Mouse (Mus musculus) midbrain, embryonic 10.5 days (tissue): ENCODE results near the gene Kdm4b. TPM values are rescaled to one million over a fixed set of nuclear protein-coding genes. Genes with fewer than 3 reads are reported as not detected.

Experiments used
- DNase-seq: peaks from one replicate; pipeline ENCODE4 v3.0.0-alpha.2; 2017; ENCODE audit warnings: low spot score
- H3K27ac ChIP-seq: fragments of 300-500 bp; sonication (generic); replicated peaks from 2 replicates; pipeline ENCODE4 v1.5.1; 2016; ENCODE audit warnings: mild to moderate bottlenecking
- H3K27me3 ChIP-seq: fragments of 300-500 bp; sonication (generic); 2 replicates; pipeline ENCODE4 v1.6.1; 2016; ENCODE audit warnings: low read depth, mild to moderate bottlenecking; ENCODE audit not compliant: poor library complexity, severe bottlenecking
- H3K36me3 ChIP-seq: fragments of 300-500 bp; sonication (generic); 2 replicates; pipeline ENCODE4 v1.6.1; 2016; ENCODE audit warnings: mild to moderate bottlenecking, moderate library complexity
- H3K4me1 ChIP-seq: fragments of 300-500 bp; sonication (generic); 2 replicates; pipeline ENCODE4 v1.6.1; 2016
- H3K4me3 ChIP-seq: fragments of 300-500 bp; sonication (generic); 2 replicates; pipeline ENCODE4 v1.5.1; 2016; ENCODE audit warnings: mild to moderate bottlenecking, moderate library complexity
- H3K9me3 ChIP-seq: fragments of 300-500 bp; sonication (generic); replicated peaks from 2 replicates; pipeline ENCODE4 v1.6.1; 2016; ENCODE audit warnings: mild to moderate bottlenecking
- WGBS: fragments of 180-500 bp; shearing (Covaris S2); methylation state at CpG from one replicate; pipeline ENCODE4 v1.1.7; 2016; 5-methylcytosine and 5-hydroxymethylcytosine counted together
- polyA plus RNA-seq: library from polyadenylated mRNA; unstranded; fragments of >200 nt; fragmentation: Nextera tagmentation; extraction: Ambion mirVana; gene quantifications from 2 replicates; pipeline ENCODE4 v1.2.1, GENCODE M21; 2016

The Kdm4b gene
- polyA plus RNA-seq, 1 experiment from 2014 or later = 45.2 TPM

GRCm38 (mm10) chr17:56289371-56290331, 36.2 kb upstream of the Kdm4b start:
- Histone ChIP-seq H3K4me3 (peak overlapping the region; percentile 63), H3K9me3 (no peaks in the 10 kb centered on the region), H3K27ac (peak overlapping the region; percentile 94), H3K36me3 (peaks cover 26% of the 10 kb centered on the region), H3K4me1 (peaks cover 53% of the 10 kb centered on the region), H3K27me3 (no peaks in the 10 kb centered on the region)
- peak; percentile 81 for DNase-seq
- under 1% methylated on average over 23 of the region's 23 CpGs for WGBS

- Histone ChIP-seq H3K4me3 (peak overlapping the region; percentile 63), H3K36me3 (peaks cover 17% of the 10 kb centered on the region), H3K4me1 (peaks cover 53% of the 10 kb centered on the region), H3K9me3 (no peaks in the 10 kb centered on the region), H3K27me3 (no peaks in the 10 kb centered on the region), H3K27ac (peak overlapping the region; percentile 94)
- peak; percentile 92 for DNase-seq
- WGBS = 2% methylated on average over 17 of the region's 17 CpGs
Measured at GRCm38 (mm10) chr17:56290388-56291170, 35.3 kb upstream of the Kdm4b start.

- Histone ChIP-seq H3K36me3 (peaks cover 11% of the 10 kb centered on the region), H3K4me3 (peak overlapping the region; percentile 63), H3K27ac (peak overlapping the region; percentile 94), H3K9me3 (no peaks in the 10 kb centered on the region), H3K27me3 (no peaks in the 10 kb centered on the region), H3K4me1 (peaks cover 53% of the 10 kb centered on the region)
- DNase-seq = peak; percentile 92
- WGBS = 1% methylated on average over 16 of the region's 16 CpGs
Measured at GRCm38 (mm10) chr17:56291171-56291511, 34.7 kb upstream of the Kdm4b start.

GRCm38 (mm10) chr17:56291826-56292475, 33.9 kb upstream of the Kdm4b start:
- peak overlapping the region; percentile 63; the same call in 1 of the 2 replicates for H3K4me3 ChIP-seq
- peaks cover 3% of the 10 kb centered on the region for H3K36me3 ChIP-seq
- no peaks in the 10 kb centered on the region for H3K9me3 ChIP-seq
- WGBS = 55% methylated on average over 7 of the region's 7 CpGs
- no peak for DNase-seq
- H3K27ac ChIP-seq = peak overlapping the region; percentile 94
- no peaks in the 10 kb centered on the region for H3K27me3 ChIP-seq
- peaks cover 53% of the 10 kb centered on the region for H3K4me1 ChIP-seq

GRCm38 (mm10) chr17:56292531-56293222, 33.2 kb upstream of the Kdm4b start, which contains the start of gene Plin3:
TSS of gene Plin3 (minus strand) at chr17:56292873.
- 88% methylated on average over 4 of the region's 4 CpGs for WGBS
- H3K4me1 ChIP-seq = peaks cover 51% of the 10 kb centered on the region
- no peaks in the 10 kb centered on the region for H3K36me3 ChIP-seq
- H3K27ac ChIP-seq = peak within 1 kb of the TSS; percentile 94
- no peak for DNase-seq
- 0 out of 2 replicates have a peak within 1 kb of the TSS, but pooled peaks have one; percentile 63 for H3K4me3 ChIP-seq
- no peaks in the 10 kb centered on the region for H3K27me3 ChIP-seq
- H3K9me3 ChIP-seq = no peaks in the 10 kb centered on the region

GRCm38 (mm10) chr17:56293291-56293690, 32.6 kb upstream of the Kdm4b start:
- no peak for DNase-seq
- Histone ChIP-seq H3K36me3 (no peaks in the 10 kb centered on the region), H3K9me3 (no peaks in the 10 kb centered on the region), H3K4me1 (peaks cover 45% of the 10 kb centered on the region), H3K4me3 (no peak overlapping the region), H3K27me3 (no peaks in the 10 kb centered on the region), H3K27ac (no peak overlapping the region)
- 76% methylated on average over 1 of the region's 1 CpGs for WGBS

GRCm38 (mm10) chr17:56294241-56294640, 31.6 kb upstream of the Kdm4b start:
- Histone ChIP-seq H3K27ac (no peak overlapping the region), H3K36me3 (no peaks in the 10 kb centered on the region)
- 94% methylated on average over 19 of the region's 19 CpGs for WGBS

GRCm38 (mm10) chr17:56296201-56296600, 29.7 kb upstream of the Kdm4b start:
- peaks cover 16% of the 10 kb centered on the region for H3K4me1 ChIP-seq
- H3K27me3 ChIP-seq = no peaks in the 10 kb centered on the region
- no peaks in the 10 kb centered on the region for H3K9me3 ChIP-seq
- WGBS = 70% methylated on average over 1 of the region's 1 CpGs
- no peak overlapping the region for H3K27ac ChIP-seq
- H3K4me3 ChIP-seq = no peak overlapping the region
- H3K36me3 ChIP-seq = no peaks in the 10 kb centered on the region
- no peak for DNase-seq

More at GRCm38 (mm10) chr17:56294241-56294640, 31.6 kb upstream of the Kdm4b start:
- Histone ChIP-seq H3K4me3 (no peak overlapping the region), H3K4me1 (peaks cover 36% of the 10 kb centered on the region), H3K9me3 (no peaks in the 10 kb centered on the region), H3K27me3 (no peaks in the 10 kb centered on the region)
- no peak for DNase-seq

- no peak for DNase-seq
- WGBS = 95% methylated on average over 1 of the region's 1 CpGs
- Histone ChIP-seq H3K27me3 (no peaks in the 10 kb centered on the region), H3K27ac (no peak overlapping the region), H3K36me3 (no peaks in the 10 kb centered on the region), H3K9me3 (no peaks in the 10 kb centered on the region), H3K4me1 (peaks cover 14% of the 10 kb centered on the region), H3K4me3 (no peak overlapping the region)
Measured at GRCm38 (mm10) chr17:56298238-56298637, 27.6 kb upstream of the Kdm4b start.

- 94% methylated on average over 9 of the region's 9 CpGs for WGBS
- H3K4me1 ChIP-seq = peaks cover 27% of the 10 kb centered on the region
- peaks cover 5% of the 10 kb centered on the region for H3K36me3 ChIP-seq
- no peak within 1 kb of the TSS for H3K4me3 ChIP-seq
- no peak for DNase-seq
- no peak within 1 kb of the TSS for H3K27ac ChIP-seq
- H3K9me3 ChIP-seq = no peaks in the 10 kb centered on the region
- no peaks in the 10 kb centered on the region for H3K27me3 ChIP-seq
Measured at GRCm38 (mm10) chr17:56300186-56300585, 25.7 kb upstream of the Kdm4b start, which contains the start of gene Arrdc5. TSS of gene Arrdc5 (minus strand) at chr17:56300286.

GRCm38 (mm10) chr17:56302363-56302996, 23.4 kb upstream of the Kdm4b start:
- Histone ChIP-seq H3K4me3 (peak overlapping the region; percentile 81), H3K27me3 (no peaks in the 10 kb centered on the region), H3K27ac (peak overlapping the region; percentile 98), H3K36me3 (peaks cover 28% of the 10 kb centered on the region), H3K4me1 (peaks cover 49% of the 10 kb centered on the region), H3K9me3 (no peaks in the 10 kb centered on the region)
- DNase-seq = peak; percentile 80
- 25% methylated on average over 13 of the region's 13 CpGs for WGBS
